ENCODE assay signal across 13 mouse cellular contexts in the genomic region with DNA sequence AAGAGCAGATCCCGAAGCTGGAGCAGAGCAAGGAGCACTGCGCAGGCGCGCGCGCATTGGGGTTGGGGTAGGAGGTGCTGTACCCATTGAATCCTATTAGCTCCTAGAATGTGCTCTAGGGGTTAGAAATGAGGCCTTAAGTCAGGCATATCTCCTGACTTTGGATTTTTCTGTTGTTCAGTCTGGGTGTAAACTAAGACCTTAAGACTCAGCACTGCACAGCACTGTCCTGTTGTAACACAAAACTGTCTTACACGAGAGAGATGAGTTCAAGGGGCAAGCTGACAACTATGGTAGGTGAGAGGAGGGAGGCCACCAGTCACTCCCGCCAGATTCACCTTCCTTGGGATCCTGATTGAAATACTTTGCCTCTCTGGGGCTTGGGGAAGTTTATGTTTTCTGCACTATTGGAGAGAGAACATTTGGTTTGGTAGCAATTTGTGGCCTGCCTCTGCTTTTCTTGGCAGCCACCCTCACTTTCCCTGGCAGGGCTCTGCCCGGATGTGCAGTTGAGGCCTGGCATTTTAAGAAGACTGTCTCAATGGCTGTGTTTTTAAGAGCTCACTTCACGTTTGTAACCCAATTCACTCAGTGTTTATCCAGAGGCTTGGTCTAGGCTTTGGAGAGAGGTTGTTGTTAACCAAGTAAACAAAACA. TPM values are rescaled to one million over a fixed set of nuclear protein-coding genes. Genes with fewer than 3 reads are reported as not detected.
DNase-seq lines count a peak whose midpoint lies in the region; ATAC-seq and TF ChIP-seq lines count a peak whose summit lies in the region.
"Had no signal": no experiment of that assay in that cellular context is flagged by ENCODE, and none has a peak within 500 bp of the region (broad histone marks: within the 10 kb centered on the region; RNA-seq: fewer than 3 reads in every experiment).

No protein-coding gene starts in this region.

- H3K4me2 ChIP-seq in forebrain, embryonic 14.5 days (ENCODE audit: low read length) = no peak overlapping the region
- H3K4me2 ChIP-seq in forebrain, embryonic 12.5 days = no peak overlapping the region
- H3K4me2 ChIP-seq: kidney, embryonic 15.5 days; limb, embryonic 12.5 days; midbrain, embryonic 12.5 days had no signal

- TF ChIP-seq POLR2A in cortical plate, adult 2 months (IDR thresholded peaks at IDR 0.05; ENCODE audit: extremely low read depth, insufficient read depth, low read length) = no peak

- H3K4me3 ChIP-seq in forebrain, embryonic 14.5 days (ENCODE audit: low read depth, low read length) = no peak overlapping the region
- no peak overlapping the region for H3K4me3 ChIP-seq in forebrain, embryonic 12.5 days (replicated peaks)
- H3K4me3 ChIP-seq in cortical plate, adult 2 months (ENCODE audit: insufficient read depth, low read length) = no peak overlapping the region
- H3K4me3 ChIP-seq: kidney, embryonic 15.5 days; limb, embryonic 12.5 days; midbrain, embryonic 12.5 days had no signal

- no peaks in the 10 kb centered on the region for H3K9me3 ChIP-seq in forebrain, embryonic 14.5 days (replicated peaks; ENCODE audit: control insufficient read depth, low read length)
- H3K9me3 ChIP-seq in forebrain, embryonic 12.5 days = no peaks in the 10 kb centered on the region
- H3K9me3 ChIP-seq: kidney, embryonic 15.5 days; limb, embryonic 12.5 days; midbrain, embryonic 12.5 days had no signal

- no peak for TF ChIP-seq CTCF in cortical plate, adult 2 months (IDR thresholded peaks at IDR 0.05; ENCODE audit: extremely low read depth, insufficient read depth, low read length)

- H3K9ac ChIP-seq in forebrain, embryonic 14.5 days (ENCODE audit: low read length) = no peak overlapping the region
- H3K9ac ChIP-seq in forebrain, embryonic 12.5 days = no peak overlapping the region
- H3K9ac ChIP-seq: kidney, embryonic 15.5 days; limb, embryonic 12.5 days; midbrain, embryonic 12.5 days had no signal

- H3K4me1 ChIP-seq in forebrain, embryonic 14.5 days (ENCODE audit: control insufficient read depth, insufficient read depth, low read length) = no peaks in the 10 kb centered on the region
- H3K4me1 ChIP-seq in forebrain, embryonic 12.5 days = no peaks in the 10 kb centered on the region
- peaks cover 8% of the 10 kb centered on the region for H3K4me1 ChIP-seq in cortical plate, adult 2 months (ENCODE audit: control insufficient read depth, insufficient read depth, low read length)
- H3K4me1 ChIP-seq: kidney, embryonic 15.5 days; limb, embryonic 12.5 days; midbrain, embryonic 12.5 days had no signal

- no peaks in the 10 kb centered on the region for H3K36me3 ChIP-seq in forebrain, embryonic 14.5 days (ENCODE audit: control insufficient read depth, insufficient read depth, low read length)
- no peaks in the 10 kb centered on the region for H3K36me3 ChIP-seq in forebrain, embryonic 12.5 days (replicated peaks)
- H3K36me3 ChIP-seq: kidney, embryonic 15.5 days; limb, embryonic 12.5 days; midbrain, embryonic 12.5 days had no signal

- peak; percentile 33 for DNase-seq in forebrain, embryonic 14.5 days (ENCODE audit: low spot score)
- DNase-seq in 3134 (ENCODE audit: extremely low read depth, insufficient read length, low spot score) (peak; percentile 19), MN1 (ENCODE audit: low spot score) (no peak)
- DNase-seq in left cerebral cortex, adult 18-20 months (ENCODE audit: low spot score in 2 of 2) = peak; percentile 36 to 73
- no peak for DNase-seq in ovary, postnatal 14 days (ENCODE audit: low spot score)
- DNase-seq in kidney, postnatal 10 days = no peak
- DNase-seq: heart, postnatal 36 days had no signal

- 85% methylated on average over 10 of the region's 10 CpGs for WGBS in forebrain, embryonic 14.5 days
- WGBS in forebrain, embryonic 12.5 days = 89% methylated on average over 10 of the region's 10 CpGs

- no peaks in the 10 kb centered on the region for H3K27me3 ChIP-seq in forebrain, embryonic 14.5 days (replicated peaks; ENCODE audit: control insufficient read depth, insufficient read depth, low read length)
- H3K27me3 ChIP-seq in forebrain, embryonic 12.5 days = no peaks in the 10 kb centered on the region
- H3K27me3 ChIP-seq: kidney, embryonic 15.5 days; limb, embryonic 12.5 days; midbrain, embryonic 12.5 days had no signal

- H3K27ac ChIP-seq in forebrain, embryonic 14.5 days (ENCODE audit: low read depth, low read length) = no peak overlapping the region
- no peak overlapping the region for H3K27ac ChIP-seq in forebrain, embryonic 12.5 days
- peak overlapping the region; percentile 63 for H3K27ac ChIP-seq in cortical plate, adult 2 months (ENCODE audit: insufficient read depth, low read length)
- H3K27ac ChIP-seq: kidney, embryonic 15.5 days; limb, embryonic 12.5 days; midbrain, embryonic 12.5 days had no signal

- no peak for ATAC-seq in forebrain, embryonic 14.5 days
- no peak for ATAC-seq in forebrain, embryonic 12.5 days (ENCODE audit: low FRiP score)

RNA-seq across cellular contexts. Expression of a gene that starts 9.5 kb away (rescaled TPM):
- polyA plus RNA-seq in forebrain, embryonic 14.5 days (2014; fragmentation: Nextera tagmentation; extraction: Ambion mirVana) = 11.5 and 12.0 TPM in 2 replicates
- polyA plus RNA-seq in forebrain, embryonic 12.5 days (2016; fragmentation: Nextera tagmentation; extraction: Ambion mirVana) = 12.1 and 13.1 TPM in 2 replicates
- polyA plus RNA-seq in cortical plate, adult 2 months (2012; rRNA removed) = 765 and 784 TPM in 2 replicates
- 1,000 to 10,000 TPM; 1,523 to 1,534 TPM for total RNA-seq in left cerebral cortex, adult 18-20 months (2021)
- total RNA-seq: neutrophil, adult 5-6 weeks had no signal

Comparison
In these comparisons a context has a peak if more than half of its experiments do, and no peak if none do; other contexts are left out.
1. DNase-seq: peak in forebrain, embryonic 14.5 days (single experiment), 3134 (single experiment) and left cerebral cortex, adult 18-20 months (2 of 2); none in ovary, postnatal 14 days (single experiment), MN1 (single experiment) and kidney, postnatal 10 days (single experiment).
2. RNA of a gene that starts 9.5 kb away (polyA plus RNA-seq): 765 to 784 TPM in cortical plate, adult 2 months; 12.1 to 13.1 TPM in forebrain, embryonic 12.5 days and 11.5 to 12.0 TPM in forebrain, embryonic 14.5 days; every median in the first group is over 10 times any median in the second.